In the genomic region with DNA sequence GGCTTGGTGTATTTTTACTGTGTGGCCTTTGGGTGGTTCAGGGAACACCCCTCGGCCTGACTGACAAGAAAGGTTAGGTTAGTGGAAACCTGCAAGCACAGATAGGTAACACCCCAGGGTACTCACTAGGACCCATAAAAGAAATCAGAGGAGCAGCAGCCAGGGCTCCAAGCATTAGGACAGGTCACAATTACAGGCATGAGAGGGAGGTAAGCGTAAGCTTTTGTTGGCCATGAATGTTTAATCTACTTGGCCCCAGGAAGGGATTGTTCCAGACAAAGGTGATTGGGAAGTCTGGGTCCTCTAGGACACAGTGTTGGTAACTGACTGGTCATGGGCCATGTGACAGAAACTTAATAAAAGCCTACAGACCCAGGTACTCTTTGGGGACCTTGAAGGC, we compare ENCODE assay signal across 9 mouse cellular contexts.
DNase-seq lines count a peak whose midpoint lies in the region; ATAC-seq and TF ChIP-seq lines count a peak whose summit lies in the region.
"Had no signal": no experiment of that assay in that cellular context is flagged by ENCODE, and none has a peak within 500 bp of the region (broad histone marks: within the 10 kb centered on the region; RNA-seq: fewer than 3 reads in every experiment).

No protein-coding gene starts in this region.

- H3K9me3 ChIP-seq in kidney, embryonic 15.5 days (replicated peaks): no peaks in the 10 kb centered on the region
- no peaks in the 10 kb centered on the region for H3K9me3 ChIP-seq in embryonic facial prominence, embryonic 14.5 days (ENCODE audit: control insufficient read depth, low read length)
- H3K9me3 ChIP-seq in forebrain, postnatal 0 days (ENCODE audit: low read length): no peaks in the 10 kb centered on the region
- H3K9me3 ChIP-seq in midbrain, embryonic 16.5 days (replicated peaks; ENCODE audit: control insufficient read depth, low read length, poor library complexity, severe bottlenecking): no peaks in the 10 kb centered on the region
- H3K9me3 ChIP-seq: liver, embryonic 15.5 days had no signal

- no peak overlapping the region for H3K4me3 ChIP-seq in kidney, embryonic 15.5 days (replicated peaks)
- H3K4me3 ChIP-seq in embryonic facial prominence, embryonic 14.5 days (ENCODE audit: low read depth, low read length): no peak overlapping the region
- H3K4me3 ChIP-seq in forebrain, postnatal 0 days (ENCODE audit: low read depth, low read length): no peak overlapping the region
- H3K4me3 ChIP-seq in midbrain, embryonic 16.5 days (ENCODE audit: low read depth, low read length): no peak overlapping the region

- peaks cover 47% of the 10 kb centered on the region for H3K4me1 ChIP-seq in kidney, embryonic 15.5 days
- H3K4me1 ChIP-seq in embryonic facial prominence, embryonic 14.5 days (ENCODE audit: control insufficient read depth, insufficient read depth, low read length): peaks cover 23% of the 10 kb centered on the region
- H3K4me1 ChIP-seq in forebrain, postnatal 0 days (ENCODE audit: insufficient read depth): peaks cover 8% of the 10 kb centered on the region
- peaks cover 7% of the 10 kb centered on the region for H3K4me1 ChIP-seq in midbrain, embryonic 16.5 days (ENCODE audit: control insufficient read depth, insufficient read depth, low read length)

- DNase-seq in kidney, adult 18-20 months: no peak
- no peak for DNase-seq in embryonic facial prominence, embryonic 14.5 days (ENCODE audit: low spot score)
- DNase-seq in forebrain, postnatal 0 days: no peak
- DNase-seq in ovary, postnatal 36 days (ENCODE audit: low spot score): no peak
- no peak for DNase-seq in spleen, postnatal 36 days (ENCODE audit: low spot score in 2 of 2)

- WGBS in kidney, embryonic 15.5 days: 63% methylated on average over 2 of the region's 2 CpGs
- WGBS in embryonic facial prominence, embryonic 14.5 days: 72% methylated on average over 2 of the region's 2 CpGs
- WGBS in forebrain, postnatal 0 days: 73% methylated on average over 2 of the region's 2 CpGs
- WGBS in midbrain, embryonic 16.5 days: 59% methylated on average over 2 of the region's 2 CpGs

- no peak for TF ChIP-seq CTCF in forebrain, postnatal 0 days (IDR thresholded peaks at IDR 0.05; ENCODE audit: low read depth)

- H3K36me3 ChIP-seq in kidney, embryonic 15.5 days: no peaks in the 10 kb centered on the region
- H3K36me3 ChIP-seq in embryonic facial prominence, embryonic 14.5 days (ENCODE audit: control insufficient read depth, insufficient read depth, low read length): no peaks in the 10 kb centered on the region
- no peaks in the 10 kb centered on the region for H3K36me3 ChIP-seq in forebrain, postnatal 0 days (ENCODE audit: insufficient read depth)
- H3K36me3 ChIP-seq in midbrain, embryonic 16.5 days (ENCODE audit: control insufficient read depth, insufficient read depth, low read length): no peaks in the 10 kb centered on the region
- H3K36me3 ChIP-seq: liver, embryonic 15.5 days had no signal

- ATAC-seq in kidney, embryonic 15.5 days (replicated peaks; ENCODE audit: low FRiP score): no peak
- ATAC-seq in embryonic facial prominence, embryonic 14.5 days (ENCODE audit: low read depth): no peak
- ATAC-seq in forebrain, postnatal 0 days: no peak
- peak; percentile 11; the same call in 1 of the 2 replicates for ATAC-seq in midbrain, embryonic 16.5 days
- no peak for ATAC-seq in megakaryocyte progenitor cell, adult 5-6 weeks (replicated peaks; ENCODE audit: poor library complexity)

- peaks cover 42% of the 10 kb centered on the region for H3K27me3 ChIP-seq in kidney, embryonic 15.5 days
- no peaks in the 10 kb centered on the region for H3K27me3 ChIP-seq in embryonic facial prominence, embryonic 14.5 days (replicated peaks; ENCODE audit: control insufficient read depth, insufficient read depth, low read length)
- no peaks in the 10 kb centered on the region for H3K27me3 ChIP-seq in forebrain, postnatal 0 days (ENCODE audit: insufficient read depth, low read length)
- no peaks in the 10 kb centered on the region for H3K27me3 ChIP-seq in midbrain, embryonic 16.5 days (ENCODE audit: control insufficient read depth, insufficient read depth, low read depth, low read length)

- H3K4me2 ChIP-seq in kidney, embryonic 15.5 days: 0 out of 2 replicates have a peak overlapping the region, but pooled peaks have one; percentile 99
- peak overlapping the region; percentile 98; the same call in 1 of the 2 replicates for H3K4me2 ChIP-seq in embryonic facial prominence, embryonic 14.5 days (ENCODE audit: low read depth, low read length)
- peak overlapping the region; percentile 99; the same call in 1 of the 2 replicates for H3K4me2 ChIP-seq in forebrain, postnatal 0 days (ENCODE audit: low read depth)
- peak overlapping the region; percentile 98 for H3K4me2 ChIP-seq in midbrain, embryonic 16.5 days (ENCODE audit: low read length)

- H3K27ac ChIP-seq in kidney, embryonic 15.5 days: peak overlapping the region; percentile 88
- peak overlapping the region; percentile 85; the same call in 1 of the 2 replicates for H3K27ac ChIP-seq in embryonic facial prominence, embryonic 14.5 days (replicated peaks; ENCODE audit: low read depth, low read length)
- 0 out of 2 replicates have a peak overlapping the region, but pooled peaks have one; percentile 90 for H3K27ac ChIP-seq in forebrain, postnatal 0 days (ENCODE audit: low read depth, low read length)
- no peak overlapping the region for H3K27ac ChIP-seq in midbrain, embryonic 16.5 days (ENCODE audit: low read length)
- H3K27ac ChIP-seq: liver, embryonic 15.5 days had no signal

- H3K9ac ChIP-seq in kidney, embryonic 15.5 days: no peak overlapping the region
- H3K9ac ChIP-seq in embryonic facial prominence, embryonic 14.5 days (ENCODE audit: low read depth, low read length): no peak overlapping the region; the same call in 1 of the 2 replicates
- H3K9ac ChIP-seq in forebrain, postnatal 0 days: no peak overlapping the region
- no peak overlapping the region for H3K9ac ChIP-seq in midbrain, embryonic 16.5 days (ENCODE audit: low read depth, low read length)
- H3K9ac ChIP-seq: liver, embryonic 15.5 days had no signal
